Mouse (Mus musculus): Measurements from ENCODE around the gene Gss.
"Not testable (repeated sequence)": the region's sequence is repeated elsewhere in the genome, so short reads cannot be mapped to it uniquely, and the experiment has no call there.

The Gss gene

DNA sequence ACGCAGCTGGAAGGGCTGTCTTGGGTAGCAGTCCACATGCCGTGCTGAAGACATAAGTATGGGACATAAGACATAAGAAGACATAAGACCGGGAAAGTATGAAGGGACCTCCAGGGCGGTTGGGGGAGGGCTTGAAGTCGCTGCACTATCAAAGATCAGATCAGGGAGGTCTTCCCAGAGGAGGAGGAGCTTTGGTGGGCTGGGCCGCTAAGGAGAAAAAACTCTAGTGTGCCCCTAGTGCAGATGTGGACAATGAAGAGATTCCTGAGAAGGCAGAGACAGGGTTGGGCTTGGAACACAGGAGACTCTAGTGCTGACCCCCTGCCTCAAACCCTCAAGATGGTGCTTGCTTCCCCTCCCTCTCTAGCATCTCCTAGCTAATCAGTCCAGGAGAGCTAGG, 24.4 kb upstream of the Gss start:
- no peak for DNase-seq (ENCODE audit: low spot score)

DNA sequence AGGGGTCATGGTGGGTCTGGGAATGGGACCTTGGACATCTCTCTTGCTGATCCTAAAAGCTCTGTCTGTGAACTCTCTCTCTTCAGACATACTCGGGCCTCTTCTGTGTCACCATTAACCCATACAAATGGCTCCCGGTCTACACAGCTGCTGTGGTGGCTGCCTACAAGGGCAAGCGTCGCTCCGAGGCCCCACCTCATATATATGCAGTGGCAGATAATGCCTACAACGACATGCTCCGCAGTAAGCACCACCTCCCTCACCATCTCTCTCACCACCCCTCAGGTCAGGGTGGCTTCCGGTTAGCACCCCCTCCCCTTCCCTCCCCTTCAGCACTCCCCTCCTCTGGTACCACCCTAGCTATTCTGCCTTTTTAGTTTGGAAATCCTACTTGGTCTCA, 21.3 kb upstream of the Gss start:
- no peak for DNase-seq (ENCODE audit: low spot score)

- peak; percentile 78 for DNase-seq (ENCODE audit: low spot score)
These were observed 20.7 kb upstream of the Gss start for GRCm38 (mm10) chr2:155613326-155613755.

DNA sequence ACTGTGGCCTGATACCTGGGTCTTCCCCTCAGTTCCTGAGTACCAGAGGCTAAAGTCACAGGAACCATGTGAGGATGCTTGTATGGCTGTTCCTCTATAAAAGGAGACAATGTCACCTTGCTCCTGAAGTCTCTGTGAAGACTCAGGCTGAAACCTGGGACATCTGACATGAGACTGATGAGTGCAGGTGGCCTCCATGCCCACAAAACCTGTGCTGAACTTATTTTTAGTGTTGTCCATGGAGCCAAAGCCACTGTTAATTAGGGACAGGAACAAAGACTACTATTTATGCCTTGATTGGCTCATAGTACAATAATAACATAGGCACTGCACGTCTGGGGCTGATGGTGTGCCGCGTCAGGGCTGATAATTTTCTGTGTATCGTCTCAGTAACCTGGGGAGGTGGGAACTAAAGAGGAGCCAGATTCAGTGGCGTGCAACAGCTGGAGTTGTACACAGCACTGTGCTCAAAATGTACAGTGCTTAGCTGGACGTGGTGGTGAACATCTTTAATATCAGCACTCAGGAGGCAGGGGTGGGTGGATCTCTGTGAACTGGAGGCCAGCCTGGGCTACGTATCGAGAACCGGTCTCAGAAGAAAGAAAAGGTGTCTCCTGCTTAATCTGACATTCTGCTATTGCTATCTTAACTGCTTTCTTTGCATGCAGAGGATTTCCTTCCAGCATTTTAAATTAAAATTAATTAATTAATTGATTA, 19.4 kb upstream of the Gss start:
- DNase-seq (ENCODE audit: low spot score), result no peak

DNA sequence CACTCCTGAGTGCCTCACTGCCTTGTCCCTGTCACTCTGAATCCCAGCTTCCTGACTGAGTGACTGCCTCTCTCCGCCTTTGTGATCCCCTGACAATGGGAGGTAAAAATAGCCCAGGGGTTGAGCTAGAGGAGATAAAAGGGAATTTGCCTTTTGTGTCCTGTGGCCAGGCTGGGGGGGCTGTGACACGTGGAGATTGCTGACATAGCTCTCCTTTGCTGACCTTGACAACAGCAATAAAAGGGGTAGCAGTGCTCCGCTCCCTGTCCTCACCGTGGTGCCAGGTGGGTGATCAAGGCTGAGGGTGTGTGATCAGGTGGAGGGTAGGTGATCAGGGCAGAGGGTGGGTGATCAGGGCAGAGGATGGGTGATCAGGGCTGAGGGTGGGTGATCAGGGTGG, 18.4 kb upstream of the Gss start, which contains the start of gene Myh7b:
Gene Myh7b (plus strand): TSS at position 235 of the 400 bp plus-strand sequence.
- no peak for DNase-seq (ENCODE audit: low spot score)

DNA sequence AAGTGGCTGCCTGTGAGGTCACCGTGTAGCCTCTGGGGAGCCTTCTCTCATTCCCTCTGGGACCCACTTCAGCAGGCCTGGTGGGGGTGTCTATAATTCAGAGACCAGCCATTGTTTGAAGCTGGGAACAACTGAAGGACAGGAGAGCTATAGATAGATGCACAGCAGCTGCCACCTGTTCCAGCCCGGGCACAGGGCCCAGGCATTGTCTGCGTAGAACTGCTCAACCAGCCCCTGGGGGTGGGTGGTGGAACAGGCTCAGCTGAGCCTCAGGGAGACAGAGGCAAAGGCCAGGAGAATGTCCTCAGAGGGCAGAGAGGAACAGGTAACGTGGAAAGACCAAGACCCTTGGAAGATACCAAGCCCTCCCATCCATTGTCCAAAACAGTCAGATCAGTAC, 13.8 kb upstream of the Gss start:
- no peak for DNase-seq (ENCODE audit: low spot score)

DNA sequence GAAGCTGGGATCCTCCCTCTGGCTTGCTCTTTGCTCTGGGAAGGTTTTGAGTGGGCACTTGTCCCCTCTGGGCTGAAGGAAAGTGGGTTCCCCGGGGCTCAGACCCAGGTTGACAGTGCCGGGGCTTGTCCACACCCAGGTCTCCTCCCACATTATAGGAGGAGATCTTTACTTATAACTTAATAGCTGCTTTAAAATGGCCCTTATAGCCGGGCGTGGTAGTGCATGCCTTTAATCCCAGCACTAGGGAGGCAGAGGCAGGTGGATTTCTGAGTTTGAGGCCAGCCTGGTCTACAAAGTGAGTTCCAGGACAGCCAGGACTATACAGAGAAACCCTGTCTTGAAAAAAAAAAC, 12.6 kb upstream of the Gss start:
- DNase-seq (ENCODE audit: low spot score), result not testable (repeated sequence)

DNA sequence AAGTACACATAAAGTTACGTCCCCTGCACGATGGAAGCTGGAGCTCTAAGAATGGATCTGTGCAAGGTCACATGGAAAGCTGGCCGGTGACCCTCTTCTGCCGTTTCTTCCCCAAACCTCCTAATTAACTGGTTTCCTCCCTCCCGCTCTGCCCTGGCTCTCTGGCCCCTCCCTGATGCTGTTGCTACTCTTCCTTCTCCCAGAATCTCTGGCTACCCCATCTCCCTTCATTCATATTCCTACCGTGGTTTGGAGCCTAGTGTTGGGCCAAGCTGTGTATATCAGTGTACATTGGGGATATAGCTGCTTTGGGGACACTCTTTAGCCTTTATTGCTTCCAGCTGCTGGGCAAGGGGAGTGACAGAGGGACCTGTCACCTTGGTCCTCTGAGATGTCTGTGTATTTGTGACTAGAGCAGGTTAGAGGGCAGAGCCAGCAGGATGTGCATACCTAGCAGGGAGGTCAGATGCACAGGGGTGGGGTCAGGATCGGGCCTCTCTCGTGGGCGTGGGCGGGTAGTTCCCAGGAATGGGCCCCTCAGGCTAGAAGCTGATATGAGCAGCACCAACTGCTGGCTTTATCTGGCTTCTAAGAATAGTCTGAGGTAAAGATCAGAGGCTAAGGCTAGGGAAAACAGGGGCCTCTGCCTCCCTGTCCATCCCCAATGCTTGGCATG, 12.1 kb upstream of the Gss start:
- no peak for DNase-seq (ENCODE audit: low spot score)

- no peak for DNase-seq (ENCODE audit: low spot score)
These were observed 11.1 kb upstream of the Gss start for GRCm38 (mm10) chr2:155603707-155604106.

DNA sequence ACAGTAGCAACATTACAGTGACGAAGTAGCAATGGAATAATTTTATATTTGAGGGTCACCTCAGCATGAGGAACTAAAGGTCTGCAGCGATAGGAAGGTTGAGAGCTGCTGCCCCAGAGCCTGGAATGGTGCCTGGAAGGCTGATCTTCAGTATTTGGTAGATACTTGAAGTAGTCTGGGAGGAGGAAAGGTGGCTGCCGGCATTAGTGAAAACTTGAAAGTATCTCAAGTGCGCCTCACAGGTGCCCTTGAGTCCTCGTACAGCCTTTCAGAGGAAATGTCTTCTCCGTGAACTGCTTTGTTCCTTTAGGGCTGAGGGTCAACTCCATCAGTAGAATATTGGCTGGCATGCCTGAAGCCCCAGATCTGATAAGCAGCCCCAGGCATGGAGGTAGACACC, 2.9 kb upstream of the Gss start:
- no peak for DNase-seq (ENCODE audit: low spot score)

DNA sequence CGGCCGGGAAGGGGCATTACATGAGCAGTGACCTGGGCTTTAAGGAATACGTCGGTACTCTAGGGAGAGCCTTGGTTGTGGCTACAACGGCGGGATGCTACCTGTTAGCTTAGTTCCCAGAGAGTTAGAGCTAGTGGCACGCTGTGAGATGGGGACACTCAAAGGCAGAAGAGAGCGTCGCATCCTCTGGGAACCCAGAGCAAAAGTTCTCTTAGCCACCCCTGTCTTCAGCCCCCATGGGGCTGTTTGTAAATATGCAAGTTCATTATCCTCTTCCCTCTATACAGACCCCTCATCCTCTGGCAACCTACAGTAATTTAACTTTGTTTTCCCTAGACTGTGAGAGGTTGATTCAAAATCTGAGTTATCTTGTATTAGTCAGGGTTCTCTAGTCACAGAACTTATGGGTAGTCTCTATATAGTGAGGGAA, 259 bp upstream of the Gss start:
- DNase-seq (ENCODE audit: low spot score), result no peak

GRCm38 (mm10) chr2:155591676-155592075, 934 bp downstream of the Gss start:
- no peak for DNase-seq (ENCODE audit: low spot score)

DNA sequence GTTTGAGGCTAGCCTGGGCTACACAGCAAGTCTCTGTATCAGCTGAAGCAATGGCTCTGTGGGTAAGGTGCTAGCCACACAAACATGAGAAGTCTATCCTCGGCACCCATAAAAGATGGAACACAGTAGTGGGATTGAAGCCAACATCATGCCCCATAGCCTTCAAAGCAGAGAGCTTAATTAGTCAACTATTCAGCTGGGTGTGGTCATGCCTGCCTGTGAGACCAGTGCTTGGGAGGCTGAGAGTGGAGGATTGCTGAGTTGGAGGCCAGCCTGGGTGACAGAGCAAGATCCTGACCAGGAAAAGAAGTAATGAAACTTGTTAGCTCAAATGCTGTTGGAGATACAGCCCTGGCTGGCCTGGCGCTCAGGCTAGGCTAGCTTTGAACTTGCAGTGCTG, 1.7 kb downstream of the Gss start:
- DNase-seq (ENCODE audit: low spot score), result no peak

GRCm38 (mm10) chr2:155589521-155589920, 3.1 kb downstream of the Gss start:
- DNase-seq (ENCODE audit: low spot score), result no peak

DNA sequence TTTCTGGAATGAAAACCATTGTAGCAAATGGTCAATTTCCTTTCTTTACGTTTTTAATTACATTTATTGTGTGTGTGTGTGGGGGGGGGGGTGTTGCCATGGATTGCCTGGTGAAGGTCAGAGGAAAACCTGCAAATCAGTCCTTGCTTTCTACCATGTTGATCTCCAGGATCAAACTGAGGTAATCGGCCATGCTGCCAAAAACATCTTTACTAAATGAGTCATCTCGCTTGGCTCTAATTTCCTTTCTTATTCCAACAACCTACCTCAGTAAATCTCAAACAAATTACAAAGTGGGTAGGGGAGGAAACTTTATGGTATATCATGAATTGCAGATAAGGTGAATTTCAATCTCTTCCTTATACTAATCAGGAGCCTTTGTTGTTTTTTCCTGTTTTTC, 4.5 kb downstream of the Gss start:
- DNase-seq (ENCODE audit: low spot score), result no peak

GRCm38 (mm10) chr2:155585486-155585885, 7.1 kb downstream of the Gss start:
- DNase-seq (ENCODE audit: low spot score), result no peak

GRCm38 (mm10) chr2:155585082-155585481, 7.5 kb downstream of the Gss start:
- no peak for DNase-seq (ENCODE audit: low spot score)

DNA sequence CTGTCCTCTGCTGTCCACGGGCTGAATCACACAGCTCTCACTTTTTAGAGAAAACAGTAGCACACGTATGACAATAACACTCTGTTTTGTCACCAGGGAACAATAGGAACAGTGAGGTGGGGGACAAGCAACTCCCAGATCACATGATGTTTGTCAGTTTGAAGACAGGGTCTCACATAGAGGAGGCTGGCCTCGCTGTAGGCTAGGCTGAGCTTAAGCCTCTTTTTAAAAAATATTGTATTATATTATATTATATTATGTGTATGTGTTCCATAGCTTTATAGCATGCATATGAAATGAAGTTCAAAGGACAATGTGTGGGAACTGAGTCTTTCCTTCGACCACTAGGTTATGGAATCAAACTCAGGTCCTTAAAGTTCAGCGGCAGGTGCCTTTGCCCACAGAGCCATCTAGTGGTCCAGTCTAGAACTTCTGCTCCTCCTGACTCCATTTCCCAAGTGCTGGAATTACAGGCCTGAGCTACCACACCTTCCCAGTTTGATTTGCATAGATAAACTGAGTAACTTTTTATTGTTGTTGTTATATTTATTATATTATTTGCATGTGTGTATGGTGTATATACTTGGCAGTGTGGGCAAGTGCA, 8.6 kb downstream of the Gss start:
- DNase-seq (ENCODE audit: low spot score), result peak; percentile 84

- DNase-seq (ENCODE audit: low spot score), result no peak
These were observed 9.6 kb downstream of the Gss start for GRCm38 (mm10) chr2:155582996-155583395.

- no peak for DNase-seq (ENCODE audit: low spot score)
These were observed 10.1 kb downstream of the Gss start for GRCm38 (mm10) chr2:155582384-155582995.

DNA sequence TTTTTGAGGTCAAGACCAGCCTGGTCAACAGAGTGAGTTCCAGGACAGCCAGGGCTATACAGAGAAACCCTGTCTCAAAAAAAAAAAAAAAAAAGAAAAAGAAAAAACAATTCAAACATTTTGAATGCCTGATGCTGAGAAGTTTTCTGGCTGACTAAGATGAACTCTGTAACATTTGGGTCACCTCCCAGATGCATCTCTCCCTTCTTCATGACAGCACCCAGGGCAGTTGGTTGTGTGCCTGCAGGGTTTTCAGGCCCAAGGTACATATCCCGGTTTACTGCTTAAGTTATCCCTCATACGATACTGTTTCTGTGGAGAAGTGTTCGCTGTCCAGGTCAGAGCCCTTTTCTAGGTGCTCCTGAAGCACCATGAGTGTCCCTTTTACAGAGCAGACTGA, 12.3 kb downstream of the Gss start:
- no peak for DNase-seq (ENCODE audit: low spot score)

DNA sequence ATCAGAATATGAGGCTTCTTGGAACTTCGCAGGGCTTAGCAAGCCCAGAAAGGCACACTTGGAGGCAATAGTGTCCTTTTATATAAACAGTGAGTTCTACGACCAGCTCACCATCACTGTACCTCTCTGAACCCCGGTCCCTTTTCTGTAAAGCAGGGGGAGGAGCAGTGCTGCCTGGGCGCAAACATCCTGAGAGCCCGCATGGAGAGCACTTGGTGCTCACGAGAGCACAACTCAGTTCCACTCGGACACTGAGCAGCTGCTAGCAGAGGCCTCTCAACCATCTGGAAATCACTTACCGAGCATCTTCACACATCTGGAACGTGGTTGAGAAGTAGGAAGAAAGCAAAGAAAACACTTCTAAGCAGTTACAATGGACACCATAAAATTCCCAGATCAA, 16.0 kb downstream of the Gss start:
- no peak for DNase-seq (ENCODE audit: low spot score)

DNA sequence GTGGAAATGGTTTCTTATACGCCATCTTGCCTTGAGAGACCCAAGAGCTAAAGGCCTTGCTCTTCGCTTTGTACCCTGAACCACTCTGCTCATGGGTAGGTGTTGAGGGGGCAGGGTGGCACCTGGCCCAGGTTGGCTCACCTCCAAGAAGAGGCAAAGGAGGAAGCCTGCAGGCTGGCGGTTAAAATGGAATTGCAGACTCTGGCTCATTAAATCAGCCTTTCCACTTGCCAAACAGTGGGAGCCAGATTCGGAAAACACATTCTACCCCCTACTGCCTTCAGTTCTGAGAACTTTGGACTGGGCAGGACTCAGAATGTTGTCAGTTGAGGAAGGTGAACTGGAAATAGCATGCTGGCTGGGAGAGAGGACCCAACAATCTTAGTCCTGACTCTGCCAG, 17.9 kb downstream of the Gss start:
- no peak for DNase-seq (ENCODE audit: low spot score)

All from embryo, embryonic 10.5 days (tissue).